Mouse (Mus musculus) urinary bladder, adult 18-20 months (tissue): ENCODE results near the gene Tmem156.
A peak's percentile ranks its signal among the peaks of the same experiment; 100 is the strongest.

Experiments
- DNase-seq, 2 experiments: peaks; one replicate each; pipeline ENCODE4 v3.0.0; 2022; ENCODE audit warnings: low spot score in 2 of 2, mixed read lengths in 2 of 2

Tmem156 gene

DNA sequence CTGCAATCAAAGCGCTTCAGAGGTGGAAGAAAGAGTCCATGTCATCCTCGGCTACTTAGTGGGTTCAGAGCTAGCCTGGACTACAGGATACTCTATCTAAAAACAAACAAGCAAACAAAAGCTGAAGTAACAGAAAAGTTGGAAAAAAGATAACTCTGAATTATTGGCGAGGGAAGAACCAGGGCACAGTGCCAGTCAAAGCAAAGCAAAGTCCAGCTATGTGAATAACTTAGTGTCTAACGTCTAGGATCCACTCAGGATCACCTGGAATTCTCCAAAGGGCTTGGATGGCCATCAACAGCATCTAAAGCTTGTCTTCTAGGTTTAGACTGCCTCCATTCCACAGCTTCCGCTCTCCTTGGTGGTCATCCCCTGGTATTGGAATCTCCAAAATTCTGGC is 5.5 kb upstream of the Tmem156 start:
- DNase-seq, result no peak

DNA sequence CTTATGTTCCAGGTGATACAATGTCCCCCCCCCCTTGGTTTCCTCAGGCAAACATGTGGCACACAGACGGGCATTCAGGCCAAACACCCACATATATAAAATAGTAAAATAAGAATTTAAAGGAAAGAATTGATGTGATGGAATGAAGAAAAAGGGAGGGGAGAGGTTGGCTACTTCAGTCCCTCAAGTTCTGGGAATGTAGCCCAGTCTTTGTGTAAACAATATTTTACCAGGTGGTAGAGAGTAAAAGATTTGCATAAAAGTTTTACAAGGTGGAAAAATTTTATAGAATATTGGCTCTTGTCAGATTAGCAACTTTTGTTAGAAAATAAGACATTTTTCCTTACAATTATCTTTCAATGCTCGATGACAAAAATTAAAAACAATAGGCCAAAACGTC is 4.9 kb upstream of the Tmem156 start:
- DNase-seq, result no peak

DNA sequence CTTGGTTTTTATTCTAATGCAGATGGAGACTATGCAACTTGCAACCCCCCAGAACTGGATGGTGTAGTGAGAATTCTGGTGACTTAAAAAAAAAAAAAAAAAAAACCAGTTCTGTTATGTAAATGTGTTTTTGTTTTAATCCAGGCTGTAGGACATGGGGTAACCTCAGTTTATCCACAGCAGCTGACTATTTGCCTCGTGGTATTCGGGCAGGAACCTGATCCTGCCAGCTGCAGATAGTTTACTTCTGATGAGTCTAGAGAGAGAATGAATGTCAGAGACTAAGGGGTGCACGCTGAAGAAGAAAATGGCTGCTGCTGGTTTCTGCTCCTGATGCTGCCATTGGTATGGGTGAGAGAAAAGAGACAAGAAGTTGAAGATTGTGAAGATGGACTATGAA is 4.2 kb upstream of the Tmem156 start:
- DNase-seq, result no peak

DNA sequence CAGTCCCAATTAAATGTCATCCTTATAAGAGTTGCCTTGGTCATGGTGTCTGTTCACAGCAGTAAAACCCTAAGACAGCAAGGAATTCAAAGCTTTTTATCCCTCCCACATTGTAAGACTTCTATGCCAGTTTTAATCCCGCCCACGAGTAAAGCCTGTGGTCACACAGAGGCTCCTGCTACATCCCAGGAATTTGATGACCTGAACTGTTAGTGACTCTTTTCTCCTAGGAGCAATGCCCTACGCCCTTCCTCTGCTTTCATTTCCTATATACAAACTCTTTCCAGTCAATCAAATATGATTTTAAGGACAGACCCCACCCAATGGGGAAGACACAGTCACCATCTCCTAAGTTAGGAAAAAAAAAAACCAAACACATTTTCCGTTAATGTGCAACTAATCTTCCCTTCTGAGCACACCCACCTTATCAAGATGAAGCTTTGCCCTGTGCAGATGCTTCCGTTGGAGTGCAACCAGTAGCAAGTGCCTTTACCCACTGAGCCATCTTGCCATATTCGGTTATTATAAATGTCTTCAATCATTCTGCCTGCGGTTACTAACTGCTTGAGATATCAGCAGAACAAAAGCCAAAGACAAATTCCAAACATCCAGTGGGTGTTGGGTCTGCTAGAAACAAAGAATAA is 3.1 kb upstream of the Tmem156 start:
- DNase-seq, result no peak

DNA sequence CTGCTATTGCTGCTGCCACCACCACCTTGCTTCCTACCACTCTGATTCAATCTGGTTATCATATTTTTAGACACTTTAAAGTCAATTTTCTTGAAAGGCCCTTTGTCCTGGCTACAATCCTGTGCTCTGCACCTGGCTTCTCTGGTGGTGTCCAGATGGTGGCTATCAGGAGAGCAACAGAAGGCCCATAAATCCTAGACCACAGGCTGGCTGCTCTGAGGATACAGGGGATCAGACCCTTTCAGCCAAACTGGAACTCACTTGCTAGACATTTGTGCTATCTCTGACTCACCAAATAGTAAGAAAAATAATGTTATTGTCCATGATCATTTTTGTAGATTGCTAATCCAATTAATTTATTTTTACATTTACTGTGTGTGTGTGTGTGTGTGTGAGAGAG is 1.8 kb upstream of the Tmem156 start:
- DNase-seq, result no peak

DNA sequence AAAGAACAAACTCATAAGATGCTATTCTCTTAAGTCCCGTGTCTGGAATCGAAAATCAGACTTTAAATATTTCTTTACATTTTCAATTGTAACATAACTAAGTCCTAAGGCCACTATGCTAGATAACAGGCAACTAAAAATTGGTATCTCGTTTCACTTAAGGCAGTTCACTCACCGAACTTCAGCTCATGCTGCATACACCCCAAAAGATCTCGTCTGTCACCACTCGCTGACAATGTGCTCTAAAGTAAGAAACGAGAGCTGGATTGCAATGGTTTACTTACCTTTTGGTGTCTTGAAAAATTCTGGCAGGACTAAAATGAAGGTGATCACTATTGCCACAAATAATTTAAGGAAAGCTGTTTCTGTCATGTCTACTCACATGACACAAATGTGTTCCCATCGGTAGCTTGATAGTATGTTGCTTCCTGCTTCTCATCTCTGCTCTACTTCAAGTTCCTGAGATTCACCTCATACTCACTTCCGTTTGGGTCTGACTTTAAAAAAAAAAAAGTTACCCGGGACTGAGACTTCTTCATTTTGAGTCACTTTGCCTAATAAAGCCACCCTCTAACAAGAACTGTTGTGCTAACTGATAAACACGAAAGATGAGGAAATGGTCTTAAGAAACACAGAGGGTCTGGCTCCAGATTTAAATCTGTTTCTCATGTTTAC is 611 bp downstream of the Tmem156 start:
- DNase-seq, result no peak

DNA sequence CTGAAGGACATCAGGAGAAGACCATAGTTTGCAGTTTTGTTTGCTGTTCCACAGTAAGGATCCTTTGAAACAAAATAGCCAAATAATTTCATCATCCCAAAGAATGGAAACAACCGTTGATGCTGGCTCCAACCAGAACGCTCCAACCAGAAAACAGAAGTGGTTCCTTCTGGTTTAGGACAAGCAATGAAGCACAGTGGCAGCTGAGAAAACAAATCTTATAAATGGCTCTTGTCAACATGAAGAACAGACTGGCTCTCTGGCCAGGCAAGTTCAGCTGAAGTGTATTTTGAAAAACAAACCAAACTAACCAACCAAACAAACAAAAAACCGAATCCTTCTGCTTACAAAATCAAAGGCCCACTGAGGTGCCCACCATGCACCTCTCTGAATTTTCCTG is 2.2 kb downstream of the Tmem156 start:
- DNase-seq, result no peak

DNA sequence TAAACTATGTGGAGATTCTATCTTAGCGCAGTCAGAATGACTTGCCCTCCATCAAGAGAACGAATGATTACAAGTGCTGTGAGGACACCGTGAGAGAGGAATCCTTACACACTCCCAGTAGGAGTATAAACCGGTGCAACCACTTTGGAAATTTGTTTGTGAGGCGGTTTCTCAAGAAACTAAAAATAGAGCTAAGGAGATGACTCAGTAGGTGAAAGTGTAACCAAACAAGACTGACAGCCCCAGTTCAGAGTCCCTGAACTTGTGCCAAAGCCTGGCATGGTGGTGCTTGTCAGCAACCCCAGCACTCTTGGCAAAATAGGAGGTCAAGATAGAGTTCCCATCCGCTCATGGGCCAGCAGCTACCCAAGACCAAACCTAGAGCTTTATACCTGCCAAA is 5.4 kb downstream of the Tmem156 start:
- DNase-seq, result peak; percentile 31 to 68

DNA sequence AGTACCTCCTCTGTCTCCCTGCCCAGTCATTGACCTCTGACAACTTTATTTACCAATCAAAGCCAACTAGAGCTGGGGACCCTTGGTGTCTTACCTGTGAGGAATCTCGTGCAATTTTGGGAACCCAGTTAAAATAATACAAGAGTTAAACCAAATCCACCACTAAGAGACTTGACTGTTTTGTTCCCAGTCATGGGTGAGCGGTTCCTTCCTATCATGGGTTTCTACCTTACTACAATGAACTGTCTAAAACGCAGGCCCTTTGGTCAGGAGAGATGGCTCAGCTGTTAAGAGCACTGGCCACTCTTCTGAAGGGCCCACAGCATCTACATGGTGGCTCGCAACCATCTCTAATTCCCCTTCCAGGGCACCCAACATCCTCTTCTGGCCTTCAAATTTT is 10.1 kb downstream of the Tmem156 start:
- DNase-seq, result no peak

DNA sequence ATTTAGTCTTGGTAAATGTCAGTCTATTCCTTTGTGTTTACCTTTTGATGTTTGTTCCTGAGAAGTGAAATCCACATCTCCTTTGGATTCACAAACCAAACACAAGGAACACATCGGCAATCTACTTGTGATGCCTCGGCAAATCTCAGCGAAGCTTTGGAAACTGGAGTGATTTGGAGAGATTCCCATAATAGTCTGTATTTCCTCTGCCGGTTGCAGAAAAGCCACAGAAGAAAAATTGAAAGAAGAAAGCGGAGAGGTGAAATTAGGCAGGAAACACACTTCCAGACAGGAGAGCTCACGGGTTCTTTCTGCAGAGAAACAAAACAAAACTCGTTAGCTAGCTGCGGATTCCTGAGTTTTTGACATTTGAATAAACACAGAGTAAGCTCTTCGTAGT is 12.1 kb downstream of the Tmem156 start:
- DNase-seq, result no peak

DNA sequence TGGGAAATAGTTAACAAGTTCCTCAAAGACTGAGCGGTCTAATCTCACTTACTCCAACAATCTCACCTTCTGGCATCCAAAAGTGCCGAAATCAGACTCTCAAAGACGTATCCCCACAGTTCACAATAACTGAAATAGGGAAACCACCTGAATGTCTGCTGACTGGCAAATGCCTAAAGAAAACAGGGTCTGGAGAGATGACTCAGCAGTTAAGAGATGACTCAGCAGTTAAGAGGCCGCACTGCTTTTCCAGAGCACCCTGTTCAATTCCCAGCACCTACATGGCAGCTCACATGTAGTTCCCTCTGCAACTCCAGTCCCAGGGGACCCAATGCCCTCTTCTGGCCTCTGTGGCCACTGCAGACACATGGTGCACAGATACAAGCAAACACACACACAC is 13.9 kb downstream of the Tmem156 start:
- no peak for DNase-seq

DNA sequence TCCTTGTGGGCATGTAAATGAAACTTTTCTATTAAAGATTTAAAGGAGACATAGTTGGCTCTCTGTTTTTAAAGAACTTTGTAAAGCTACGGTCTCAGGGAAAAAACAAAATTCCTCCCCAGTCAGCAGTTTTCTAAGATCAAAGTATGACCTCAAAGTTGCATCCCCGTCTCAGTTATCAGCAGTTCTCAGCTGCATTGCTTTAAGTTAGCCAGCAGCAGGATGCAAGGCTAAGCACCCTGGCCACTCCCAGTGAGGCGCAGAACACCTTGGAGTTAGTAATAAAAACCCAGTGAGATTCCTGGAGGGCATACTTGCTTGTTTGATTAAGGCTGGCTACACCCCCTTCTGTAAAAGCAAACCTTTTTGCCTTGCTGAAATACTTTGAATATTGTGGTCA is 15.2 kb downstream of the Tmem156 start:
- no peak for DNase-seq

DNA sequence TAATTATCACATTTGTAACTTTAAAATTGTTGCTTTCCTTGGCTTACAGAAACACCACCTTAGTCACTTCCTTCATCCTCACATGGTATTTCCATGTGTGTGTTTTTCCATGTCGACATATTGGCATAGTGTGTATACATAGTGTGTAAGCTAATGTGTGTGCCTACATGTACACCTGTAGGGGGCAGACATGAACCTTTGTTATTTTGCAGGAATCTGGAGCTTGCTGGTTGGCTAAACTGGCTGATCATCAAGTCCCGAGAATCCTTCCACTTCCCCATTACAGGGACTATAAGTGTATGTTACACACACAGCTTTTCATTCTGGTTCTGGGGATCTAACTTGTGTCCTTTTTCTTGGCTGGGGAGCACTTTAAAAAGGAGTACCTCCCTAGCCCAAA is 15.8 kb downstream of the Tmem156 start:
- DNase-seq, result no peak

DNA sequence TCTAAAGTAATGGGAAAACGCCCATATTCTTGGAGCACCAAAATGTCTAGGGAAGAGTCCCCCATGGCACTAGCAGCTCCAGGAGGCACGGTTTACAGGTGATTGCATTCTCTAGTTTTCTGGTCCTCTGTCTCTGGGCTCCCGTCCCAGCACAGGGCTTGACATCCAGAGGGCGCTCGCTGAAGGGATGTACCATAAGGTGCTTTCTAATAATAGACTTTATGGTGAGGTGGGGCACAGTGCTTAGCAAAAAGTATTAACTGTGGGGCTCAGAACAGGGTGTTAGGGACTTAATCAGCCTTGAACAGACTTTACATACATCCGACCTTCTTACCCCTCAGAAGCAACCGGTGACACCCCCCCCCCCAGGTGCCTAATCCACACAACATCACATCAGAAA is 17.2 kb downstream of the Tmem156 start:
- DNase-seq, result peak in 1 of 2 experiments; percentile 37

DNA sequence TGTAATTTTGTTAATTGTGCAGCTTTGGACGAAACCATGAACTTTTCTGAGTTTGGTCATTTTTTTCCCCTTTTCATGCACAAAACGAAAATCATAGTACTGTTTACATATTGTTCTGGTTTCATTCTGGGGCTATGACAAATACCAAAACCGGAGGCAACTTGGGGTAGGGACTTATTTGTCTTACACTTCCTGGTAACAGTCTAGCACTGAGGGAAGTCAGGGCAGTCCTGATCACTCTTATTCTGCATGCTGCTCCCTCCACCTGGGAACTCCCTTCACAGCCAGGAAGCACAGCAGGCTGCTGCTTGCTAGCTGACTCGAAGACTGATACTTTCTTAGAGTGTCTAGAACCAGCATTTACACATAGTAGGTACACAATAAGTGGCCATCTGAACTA is 18.7 kb downstream of the Tmem156 start:
- no peak for DNase-seq

DNA sequence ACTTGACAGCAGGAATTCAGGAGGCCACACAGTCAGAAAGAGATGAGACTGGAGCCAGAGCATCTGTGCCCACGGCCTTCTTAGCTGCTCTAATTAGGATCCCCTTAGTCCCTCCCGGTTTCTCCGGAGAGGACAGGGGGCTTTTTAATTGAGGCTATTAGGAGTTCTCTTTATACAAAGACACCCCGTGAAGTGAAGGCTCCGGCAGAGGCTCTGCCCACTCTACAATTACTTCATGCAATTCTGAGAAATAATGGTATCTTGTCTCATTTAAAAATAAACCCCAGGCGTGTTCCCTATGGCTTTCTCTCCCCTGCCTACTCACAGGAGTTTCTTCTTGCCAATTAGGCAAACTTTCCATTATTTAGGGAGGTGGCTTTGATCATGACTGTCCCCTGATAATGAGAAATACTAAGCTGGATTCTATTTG is 20.2 kb downstream of the Tmem156 start:
- no peak for DNase-seq

DNA sequence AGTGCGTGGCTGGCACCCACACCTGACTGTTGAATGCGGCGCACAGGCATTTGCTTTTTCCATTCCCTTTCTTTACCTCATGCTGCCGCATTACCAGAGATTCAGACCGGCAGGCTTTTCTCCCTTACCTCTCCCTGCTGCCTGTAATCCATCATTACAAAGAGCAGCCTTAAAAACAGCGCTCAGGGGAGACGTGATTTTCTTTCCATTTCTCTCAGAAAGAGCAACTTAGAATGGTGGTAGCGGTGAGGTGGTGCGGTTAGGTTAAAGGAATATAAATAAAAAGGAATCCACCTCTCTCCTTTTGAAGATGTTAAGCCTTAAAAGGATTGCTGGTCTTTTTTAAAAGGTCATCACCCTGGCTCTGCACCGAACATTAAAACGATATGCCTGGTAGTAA is 22.1 kb downstream of the Tmem156 start:
- no peak for DNase-seq

DNA sequence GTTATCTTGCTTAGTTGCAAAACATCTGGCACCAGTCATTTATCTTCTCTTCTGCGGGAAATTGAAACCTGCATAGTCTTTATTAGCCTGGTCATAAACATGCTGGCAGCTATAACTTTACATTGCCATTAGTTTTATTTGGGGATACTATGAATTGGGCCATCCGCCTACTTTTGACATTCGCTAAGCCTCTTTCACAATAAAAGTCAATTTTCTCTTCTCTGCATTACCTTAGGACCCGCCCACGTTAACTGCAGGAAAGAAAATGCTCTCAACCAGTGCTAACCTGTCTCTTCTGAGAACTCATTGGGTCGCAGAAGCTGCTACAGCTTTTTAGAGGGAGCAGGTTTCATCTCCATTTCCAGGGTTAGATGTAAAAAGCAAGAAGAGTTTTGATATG is 23.8 kb downstream of the Tmem156 start:
- DNase-seq, result no peak

DNA sequence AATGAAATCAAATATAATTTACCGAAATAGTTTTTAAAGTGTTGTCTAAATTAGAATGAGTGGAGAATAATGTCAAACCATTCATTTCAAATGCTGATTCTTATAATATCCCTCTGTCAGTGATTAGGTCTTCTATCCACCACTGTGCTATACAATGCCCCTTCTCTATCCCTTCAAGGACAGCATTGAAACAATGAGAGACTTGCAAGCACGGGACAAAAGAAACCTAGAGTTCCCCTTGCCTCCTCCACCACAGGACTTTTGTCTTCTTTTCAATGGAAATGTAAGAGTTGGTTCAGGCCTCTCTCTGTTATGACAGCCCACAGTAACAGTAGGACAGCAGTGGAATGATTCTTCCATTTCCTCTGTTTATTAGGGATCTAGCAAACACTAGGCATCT is 28.7 kb downstream of the Tmem156 start:
- DNase-seq, result no peak

DNA sequence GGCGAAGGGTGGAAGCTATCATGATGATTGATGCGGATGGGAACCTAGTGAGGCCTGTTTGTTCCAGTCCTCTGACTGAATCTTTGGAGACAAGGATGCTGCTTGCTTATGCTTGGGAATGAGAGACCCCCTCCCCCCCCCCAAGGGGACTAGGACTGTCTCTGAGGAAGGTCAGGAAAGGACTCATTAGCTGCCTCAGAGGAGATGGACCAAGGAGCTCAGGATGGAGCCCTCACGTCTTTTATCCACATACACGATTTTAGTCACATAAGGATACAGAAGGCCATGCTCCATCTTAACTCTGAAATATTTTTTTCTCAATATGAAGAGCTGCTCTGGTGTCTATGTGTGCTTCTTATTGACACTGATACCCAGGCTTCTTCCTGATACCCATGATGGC is 29.7 kb downstream of the Tmem156 start:
- DNase-seq, result no peak

DNA sequence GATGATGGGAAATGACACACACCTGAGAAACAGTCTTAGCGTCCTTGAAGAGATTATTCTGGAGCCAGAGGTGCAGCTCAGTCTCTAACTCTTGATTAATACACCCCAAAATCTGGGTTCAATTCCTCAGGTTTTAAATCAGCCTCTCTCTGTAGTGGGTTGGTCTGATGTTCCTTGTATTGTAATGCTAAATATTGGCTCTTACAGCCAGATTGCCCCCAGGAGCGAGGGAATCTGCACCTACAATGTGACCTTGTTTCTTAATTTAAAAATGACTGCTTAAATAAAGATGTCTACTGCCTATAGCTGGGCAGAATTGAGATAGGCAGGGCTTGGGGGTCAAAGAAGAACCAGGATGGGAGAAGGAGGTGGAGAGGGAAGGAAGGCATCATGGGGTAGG is 32.1 kb downstream of the Tmem156 start:
- no peak for DNase-seq

DNA sequence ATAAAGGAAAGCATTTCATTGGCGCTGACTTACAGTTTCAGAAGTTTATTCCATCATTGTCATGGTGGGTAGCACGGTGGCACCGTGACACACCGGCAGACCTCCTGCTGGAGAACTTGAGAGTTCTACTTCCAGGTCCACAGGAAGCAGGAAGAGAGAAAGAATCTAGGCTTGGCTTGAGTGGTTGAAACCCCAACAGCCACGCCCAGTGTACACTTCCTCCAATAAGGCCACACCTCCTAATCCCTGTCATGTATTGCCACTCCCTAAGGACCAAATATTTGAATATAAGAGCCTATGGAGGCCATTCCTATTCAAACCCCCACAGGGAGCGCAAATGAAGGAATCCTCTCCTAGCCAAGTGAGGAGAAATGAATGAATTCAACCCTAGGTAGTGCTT is 34.3 kb downstream of the Tmem156 start:
- no peak for DNase-seq

DNA sequence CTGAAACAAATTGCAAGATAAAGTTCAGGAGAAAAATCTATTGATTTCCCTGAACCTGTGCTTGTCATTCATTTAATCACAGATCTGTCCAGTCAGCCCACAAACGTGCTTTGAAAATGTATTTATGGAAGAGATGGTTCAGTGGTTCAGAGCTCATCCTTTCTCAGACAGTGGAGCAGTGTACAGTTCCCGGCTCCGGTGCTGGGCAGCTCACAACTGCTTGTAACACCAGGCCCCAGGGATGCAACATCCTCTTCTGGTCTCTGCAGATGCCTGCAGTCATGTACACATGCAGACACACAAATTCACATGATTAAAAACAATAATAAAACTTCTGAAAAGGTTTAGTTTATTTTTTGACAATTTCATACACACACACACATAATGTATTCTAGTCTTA is 40.4 kb downstream of the Tmem156 start:
- no peak for DNase-seq

DNA sequence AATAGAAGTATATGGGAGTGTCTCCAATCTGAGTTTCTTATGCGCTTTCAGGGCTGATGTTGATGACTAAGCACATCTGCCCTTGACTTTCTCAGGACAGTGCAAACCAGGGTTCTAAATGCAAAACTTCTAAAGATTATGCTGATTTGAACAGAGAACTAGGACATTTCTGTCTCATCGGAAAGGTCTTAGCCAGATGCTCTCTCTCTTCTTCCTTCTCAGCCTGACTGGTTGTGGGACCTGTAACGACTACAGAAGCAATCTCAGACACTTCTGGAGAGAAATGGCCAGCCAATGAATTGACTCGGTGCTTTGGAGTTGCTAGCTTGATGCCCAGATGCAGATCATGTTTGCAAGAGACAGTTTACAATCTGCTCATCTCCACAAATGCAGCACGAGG is 42.1 kb downstream of the Tmem156 start:
- DNase-seq, result no peak
